Mouse (Mus musculus) spleen, adult 2 months (tissue): Measurements from ENCODE around the gene Ldb2. TPM values are rescaled to one million over a fixed set of nuclear protein-coding genes. Genes with fewer than 3 reads are reported as not detected.

ENCODE experiments used
- DNase-seq, 2 experiments: peaks; one replicate each; pipeline versions ENCODE4 v3.0.0 to v3.0.0-alpha.2; 2012 to 2021; ENCODE audit warnings: low spot score in 2 of 2, low read depth in 1 of 2
- H3K27ac ChIP-seq: fragments of 200-500 bp; 2 replicates; pipeline ENCODE4 v1.5.1; 2012; ENCODE audit warnings: low read length, inconsistent platforms; ENCODE audit not compliant: insufficient read depth
- H3K27me3 ChIP-seq: fragments of 200-500 bp; 2 replicates; pipeline ENCODE4 v1.6.1; 2012; ENCODE audit warnings: mild to moderate bottlenecking, moderate library complexity, low read length, inconsistent platforms; ENCODE audit not compliant: control insufficient read depth, insufficient read depth
- H3K36me3 ChIP-seq: fragments of 200-500 bp; 2 replicates; pipeline ENCODE4 v1.6.1; 2012; ENCODE audit warnings: mild to moderate bottlenecking, low read length, inconsistent platforms; ENCODE audit not compliant: control insufficient read depth, insufficient read depth
- H3K4me1 ChIP-seq: fragments of 200-500 bp; 2 replicates; pipeline ENCODE4 v1.6.1; 2011; ENCODE audit warnings: inconsistent platforms; ENCODE audit not compliant: control insufficient read depth, insufficient read depth, insufficient read length
- H3K4me3 ChIP-seq: fragments of 200-500 bp; 2 replicates; pipeline ENCODE4 v1.5.1; 2011; ENCODE audit warnings: mild to moderate bottlenecking, inconsistent platforms; ENCODE audit not compliant: insufficient read depth, insufficient read length; ENCODE audit errors: extremely low read depth
- CTCF ChIP-seq: fragments of 200-500 bp; IDR thresholded peaks from 2 replicates; pipeline ENCODE4 v1.5.1; 2011; ENCODE audit warnings: mild to moderate bottlenecking, inconsistent platforms; ENCODE audit not compliant: insufficient read depth, insufficient read length, insufficient replicate concordance; ENCODE audit errors: extremely low read depth
- POLR2A ChIP-seq: fragments of 200-500 bp; IDR thresholded peaks from 2 replicates; pipeline ENCODE4 v1.6.1; 2011; ENCODE audit warnings: low read depth, low read length, inconsistent platforms
- whole genome bisulfite sequencing: fragments of 180-500 bp; shearing (Covaris S2); methylation state at CpG from one replicate; pipeline ENCODE4 v1.1.7; 2018; 5-methylcytosine and 5-hydroxymethylcytosine counted together
- polyA plus RNA-seq: library from polyadenylated mRNA; depleted of rRNA; stranded (reverse); fragments of >200 nt; gene quantifications from 2 replicates; pipeline ENCODE4 v1.2.3, GENCODE M21; 2012

The Ldb2 gene
- polyA plus RNA-seq, 1 experiment, result 10.9 TPM

DNA sequence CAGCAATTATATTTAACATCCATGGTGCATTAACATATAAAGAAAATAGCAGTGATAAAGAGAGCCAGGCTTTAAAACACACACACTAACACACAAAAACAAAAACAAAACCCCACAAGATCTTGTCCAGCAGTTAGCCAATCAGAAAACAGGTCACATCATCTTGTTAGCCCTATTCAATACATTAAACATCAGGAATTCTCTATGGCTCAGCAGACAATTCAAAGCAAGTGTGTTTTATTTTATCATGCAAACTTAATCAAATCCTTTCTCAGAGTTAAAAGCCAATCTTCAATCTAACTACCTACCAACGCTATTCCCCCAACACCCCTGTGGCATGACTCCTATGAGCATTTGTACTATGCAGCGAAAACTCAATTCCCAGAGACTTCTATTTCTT, 1.4 kb downstream of the Ldb2 start:
- no peak for DNase-seq

DNA sequence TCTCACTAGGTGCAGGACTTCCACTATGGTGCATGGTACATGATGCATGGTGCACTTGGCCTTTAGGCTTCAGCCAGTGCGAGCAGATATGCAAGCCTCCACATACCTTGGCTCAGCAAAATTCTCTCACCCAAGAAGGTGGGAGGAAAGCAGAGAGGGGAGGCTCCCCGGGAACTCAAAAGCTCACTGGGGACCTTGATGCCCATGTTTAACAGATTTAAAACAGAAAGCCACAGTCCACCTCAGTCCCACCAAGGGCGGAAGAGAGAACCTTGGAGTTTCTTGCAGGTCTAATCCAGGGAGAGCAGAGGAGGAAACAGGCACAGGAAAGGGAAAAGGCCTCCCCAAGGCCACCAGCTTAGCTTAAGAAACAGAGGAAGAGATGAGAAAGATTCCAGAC, 14.9 kb downstream of the Ldb2 start:
- no peak overlapping the region for H3K4me3 ChIP-seq
- WGBS, result 82% methylated on average over 3 of the region's 3 CpGs
- TF ChIP-seq POLR2A (no peak), CTCF (no peak)
- no peak for DNase-seq
- no peaks in the 10 kb centered on the region for H3K4me1 ChIP-seq
- no peaks in the 10 kb centered on the region for H3K27me3 ChIP-seq
- H3K27ac ChIP-seq, result no peak overlapping the region
- H3K36me3 ChIP-seq, result no peaks in the 10 kb centered on the region

More for the DNA sequence above, 1.4 kb downstream of the Ldb2 start:
- Histone ChIP-seq H3K4me3 (no peak overlapping the region), H3K4me1 (no peaks in the 10 kb centered on the region), H3K36me3 (no peaks in the 10 kb centered on the region), H3K27ac (no peak overlapping the region), H3K27me3 (no peaks in the 10 kb centered on the region)
- 69% methylated on average over 2 of the region's 2 CpGs for WGBS
- TF ChIP-seq CTCF (no peak), POLR2A (no peak)

DNA sequence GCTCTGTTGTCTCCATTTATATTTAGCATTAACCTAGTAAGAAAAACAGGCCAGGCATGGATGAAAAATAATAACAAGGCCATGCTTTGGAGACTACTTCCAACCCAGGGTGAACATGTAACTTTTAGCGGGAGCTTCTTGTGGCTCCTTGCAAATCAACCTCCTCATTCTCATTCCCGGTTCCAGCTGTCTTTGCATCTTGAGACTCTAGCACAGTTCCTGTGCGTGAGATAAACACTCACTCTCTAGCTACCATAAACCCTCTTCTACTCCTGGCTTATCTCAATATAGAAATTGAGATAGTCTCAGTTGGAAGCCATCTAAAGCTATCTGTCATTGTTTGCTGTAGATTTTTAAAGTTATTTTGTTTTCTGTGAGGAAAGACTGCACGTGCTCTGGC, 20.1 kb downstream of the Ldb2 start:
- Histone ChIP-seq H3K27me3 (no peaks in the 10 kb centered on the region), H3K36me3 (no peaks in the 10 kb centered on the region), H3K4me1 (no peaks in the 10 kb centered on the region), H3K4me3 (no peak overlapping the region), H3K27ac (no peak overlapping the region)
- DNase-seq, result no peak
- no peak for TF ChIP-seq CTCF
- no peak for TF ChIP-seq POLR2A
- 89% methylated on average over 4 of the region's 4 CpGs for WGBS

DNA sequence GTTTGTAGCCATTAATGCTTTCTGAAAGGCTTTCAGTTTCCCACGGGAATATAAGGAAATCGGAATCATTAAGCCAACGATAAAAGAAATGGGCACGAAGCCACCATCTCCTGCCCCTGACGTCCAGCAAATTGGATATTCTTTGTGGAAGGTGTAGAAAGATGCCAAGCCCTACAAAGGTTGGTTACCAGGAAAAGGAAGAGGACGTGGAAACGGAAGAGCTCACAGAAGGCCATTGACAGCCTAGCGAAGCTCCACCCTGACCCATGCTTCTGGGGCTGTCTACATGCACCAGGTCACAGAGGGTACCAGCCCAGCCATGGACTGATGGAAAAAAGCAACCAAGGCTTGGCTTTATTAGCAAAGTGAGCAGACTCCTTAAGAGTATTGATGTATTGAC, 31.0 kb downstream of the Ldb2 start:
- Histone ChIP-seq H3K27ac (no peak overlapping the region), H3K4me1 (no peaks in the 10 kb centered on the region), H3K27me3 (no peaks in the 10 kb centered on the region), H3K36me3 (no peaks in the 10 kb centered on the region), H3K4me3 (no peak overlapping the region)
- no peak for DNase-seq
- TF ChIP-seq CTCF (no peak), POLR2A (no peak)
- 86% methylated on average over 8 of the region's 8 CpGs for WGBS

DNA sequence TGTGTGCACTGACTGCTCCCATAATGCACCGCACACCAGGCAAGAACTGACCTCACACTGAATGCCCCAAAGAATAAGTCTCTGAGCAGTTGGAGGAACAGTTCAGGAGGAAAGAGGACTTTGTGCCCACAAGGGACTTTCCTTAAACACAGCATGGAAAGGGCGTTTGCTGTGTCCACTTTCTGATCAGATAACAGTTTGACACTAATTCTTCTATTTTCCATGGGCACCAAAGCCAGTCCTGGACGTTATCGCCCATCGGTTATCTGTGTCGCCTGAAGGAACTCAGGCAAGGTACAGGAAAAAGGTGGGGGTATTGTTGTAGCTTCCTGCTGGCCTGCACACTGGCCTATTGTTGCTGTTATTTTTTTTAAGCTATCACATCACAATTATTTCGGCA, 34.6 kb downstream of the Ldb2 start:
- H3K36me3 ChIP-seq, result no peaks in the 10 kb centered on the region
- H3K4me3 ChIP-seq, result no peak overlapping the region
- no peaks in the 10 kb centered on the region for H3K27me3 ChIP-seq
- TF ChIP-seq POLR2A (no peak), CTCF (no peak)
- DNase-seq, result no peak
- H3K27ac ChIP-seq, result no peak overlapping the region
- 66% methylated on average over 7 of the region's 7 CpGs for WGBS
- H3K4me1 ChIP-seq, result no peaks in the 10 kb centered on the region

DNA sequence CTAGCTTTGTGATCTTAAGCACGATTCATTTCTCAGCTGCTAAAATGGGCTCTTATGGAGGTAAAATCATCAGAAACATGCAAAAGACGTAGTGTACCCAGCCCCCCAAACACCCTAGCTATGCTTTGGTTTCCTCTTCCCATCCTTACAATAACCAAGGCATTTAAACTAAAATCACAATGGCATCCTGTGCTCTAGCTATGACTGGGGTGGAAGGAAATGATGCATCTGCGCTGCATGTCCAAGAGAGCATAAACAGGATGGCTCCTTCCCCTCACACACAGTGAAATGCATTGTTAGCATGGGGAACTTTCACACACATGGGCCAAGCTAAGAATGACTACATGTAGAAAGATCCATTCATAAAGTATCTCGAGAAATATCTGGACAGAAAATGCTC, 40.3 kb downstream of the Ldb2 start:
- DNase-seq, result no peak
- Histone ChIP-seq H3K4me1 (no peaks in the 10 kb centered on the region; the same call in 1 of the 2 replicates), H3K27me3 (no peaks in the 10 kb centered on the region), H3K4me3 (no peak overlapping the region), H3K27ac (no peak overlapping the region), H3K36me3 (no peaks in the 10 kb centered on the region)
- no peak for TF ChIP-seq POLR2A
- TF ChIP-seq CTCF, result no peak
- WGBS, result 57% methylated on average over 4 of the region's 4 CpGs

DNA sequence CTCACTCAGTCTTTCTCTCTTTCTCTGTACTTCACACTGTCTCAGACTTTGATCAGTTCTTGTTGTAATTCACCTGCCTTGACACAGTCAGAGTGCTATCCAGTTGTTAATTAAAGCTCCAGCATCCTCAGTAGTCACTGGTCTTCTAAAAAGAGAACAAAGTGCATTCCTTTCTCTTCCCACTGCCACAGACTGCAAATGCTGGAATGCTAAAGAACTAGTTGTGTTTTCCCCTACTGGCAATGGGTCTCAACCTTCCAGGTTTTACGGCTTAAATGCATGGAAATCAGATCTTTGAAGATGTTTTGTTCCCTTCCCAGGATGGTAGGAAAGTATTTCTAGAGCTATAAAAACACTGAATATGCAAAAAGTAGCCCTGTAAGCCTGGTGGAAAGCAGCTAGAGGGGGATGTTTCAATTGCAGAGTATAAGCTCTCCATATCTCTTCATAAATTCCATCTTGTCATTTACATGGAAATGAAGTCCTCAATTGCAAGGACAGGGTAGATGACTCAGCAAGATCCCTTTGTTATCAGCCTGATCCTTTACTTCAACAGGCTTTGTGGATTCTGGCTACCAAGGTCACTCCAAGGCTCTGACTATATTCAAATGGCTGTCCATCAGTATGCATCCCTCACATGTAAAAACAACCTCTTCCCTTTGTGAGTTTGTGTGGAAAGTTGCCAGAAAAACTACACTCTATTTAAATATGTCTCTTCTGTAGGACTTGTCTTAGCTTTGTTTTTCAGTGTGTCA, 45.1 kb downstream of the Ldb2 start:
- no peak overlapping the region for H3K27ac ChIP-seq
- 81% methylated on average over 1 of the region's 1 CpGs for WGBS
- H3K4me3 ChIP-seq, result no peak overlapping the region
- no peaks in the 10 kb centered on the region for H3K36me3 ChIP-seq
- no peak for DNase-seq
- no peaks in the 10 kb centered on the region for H3K27me3 ChIP-seq
- no peaks in the 10 kb centered on the region; the same call in 1 of the 2 replicates for H3K4me1 ChIP-seq
- TF ChIP-seq CTCF (no peak), POLR2A (no peak)
